Comparison of ENCODE assay signal across 15 mouse cellular contexts in genomic region chr14:34944390-34944979, GRCm38 (mm10).
A peak's percentile ranks its signal among the peaks of the same experiment; 100 is the strongest.
DNase-seq lines count a peak whose midpoint lies in the region; TF ChIP-seq lines count a peak whose summit lies in the region.
"Had no signal": no experiment of that assay in that cellular context is flagged by ENCODE, and none has a peak within 500 bp of the region (broad histone marks: within the 10 kb centered on the region; RNA-seq: fewer than 3 reads in every experiment).

No protein-coding gene starts in this region.

- TF ChIP-seq CTCF in kidney, adult 2 months (conservative IDR thresholded peaks at IDR 0.05; ENCODE audit: insufficient read depth, insufficient read length, low read depth, low read length): no peak

- no peaks in the 10 kb centered on the region for H3K36me3 ChIP-seq in kidney, adult 2 months (ENCODE audit: control insufficient read depth, insufficient read depth, low read length)
- H3K36me3 ChIP-seq: embryonic facial prominence, embryonic 13.5 days; G1E; heart, embryonic 15.5 days had no signal

- no peak overlapping the region for H3K4me3 ChIP-seq in kidney, adult 2 months (ENCODE audit: insufficient read depth, low read depth, low read length)
- H3K4me3 ChIP-seq: embryonic facial prominence, embryonic 13.5 days; gastrocnemius, adult 2 months; heart, embryonic 15.5 days had no signal

- no peak for TF ChIP-seq POLR2A in kidney, adult 2 months (IDR thresholded peaks at IDR 0.05; ENCODE audit: low read depth, low read length)

- H3K27ac ChIP-seq in kidney, adult 2 months (ENCODE audit: insufficient read depth, low read depth, low read length): no peak overlapping the region
- H3K27ac ChIP-seq: embryonic facial prominence, embryonic 13.5 days; gastrocnemius, adult 2 months; heart, embryonic 15.5 days had no signal

- intact Hi-C loops in left cerebral cortex, postnatal 25 days (cut with DNase I): no loop called here

- 90% methylated on average over 14 of the region's 14 CpGs for WGBS in kidney, adult 2 months

- H3K4me1 ChIP-seq in kidney, adult 2 months (ENCODE audit: control insufficient read depth, insufficient read depth, low read length): no peaks in the 10 kb centered on the region
- H3K4me1 ChIP-seq: embryonic facial prominence, embryonic 13.5 days; heart, embryonic 15.5 days had no signal

- peak; percentile 35 to 37 for DNase-seq in cerebellum, postnatal 14 days
- DNase-seq in cerebellum, postnatal 36 days: no peak
- DNase-seq in brain, adult 2 months (ENCODE audit: low read depth, low spot score): peak; percentile 78
- peak; percentile 68 for DNase-seq in layer of hippocampus, adult 11-12 months (ENCODE audit: low spot score)
- peak; percentile 65 to 78 for DNase-seq in left cerebral cortex, postnatal 25 days (ENCODE audit: low spot score in 2 of 2)
- DNase-seq in adipocyte (ENCODE audit: low spot score): no peak
- DNase-seq in kidney, adult 2 months: no peak
- no peak for DNase-seq in urinary bladder, postnatal 4 days (ENCODE audit: low spot score in 2 of 2)
- DNase-seq: gastrocnemius, adult 2 months; kidney, adult 8-10 months; liver, postnatal 0 days; retina, postnatal 1 day had no signal

- H3K27me3 ChIP-seq in kidney, adult 2 months (replicated peaks; ENCODE audit: control insufficient read depth, insufficient read depth, low read length): no peaks in the 10 kb centered on the region
- H3K27me3 ChIP-seq: embryonic facial prominence, embryonic 13.5 days; heart, embryonic 15.5 days had no signal

Comparison
In these comparisons a context has a peak if more than half of its experiments do, and no peak if none do; other contexts are left out.
1. DNase-seq: peak in cerebellum, postnatal 14 days (2 of 2), brain, adult 2 months (single experiment), layer of hippocampus, adult 11-12 months (single experiment) and left cerebral cortex, postnatal 25 days (2 of 2); none in cerebellum, postnatal 36 days (0 of 2), adipocyte (single experiment), kidney, adult 2 months (single experiment) and urinary bladder, postnatal 4 days (0 of 2).